Mouse (Mus musculus): Measurements from ENCODE around the gene Fads6. TPM values are rescaled to one million over a fixed set of nuclear protein-coding genes. Genes with fewer than 3 reads are reported as not detected.

Gene Fads6
- total and polyA plus RNA-seq, 3 experiments = 3.3 to 6.6 TPM; not detected in 1

- Histone ChIP-seq H3K4me1 (ENCODE audit: control insufficient read depth in 1 of 2, insufficient read depth in 2 of 2, low read length in 2 of 2) (no peaks in the 10 kb centered on the region), H3K27ac (ENCODE audit: control insufficient read depth, low read depth, low read length) (no peak overlapping the region), H3K9ac (ENCODE audit: control insufficient read depth, low read depth, low read length, poor library complexity, severe bottlenecking) (no peak overlapping the region), H3K79me2 (ENCODE audit: control insufficient read depth, insufficient read depth, low read length, poor library complexity) (no peaks in the 10 kb centered on the region), H3K4me3 (ENCODE audit: control insufficient read depth in 1 of 2, insufficient read depth in 1 of 2, low read depth in 2 of 2, low read length in 2 of 2) (no peak overlapping the region), H3K9me3 (replicated peaks; ENCODE audit: insufficient read depth, low read length) (no peaks in the 10 kb centered on the region), H3K27me3 (ENCODE audit: control insufficient read depth in 1 of 2, insufficient read depth in 2 of 2, low read length in 2 of 2) (no peaks in the 10 kb centered on the region), H3K36me3 (ENCODE audit: control insufficient read depth in 1 of 2, insufficient read depth in 2 of 2, low read length in 2 of 2) (no peaks in the 10 kb centered on the region; a peak in 1 of 4 replicates)
- no peak for TF ChIP-seq SMC3 (IDR thresholded peaks at IDR 0.05; ENCODE audit: low read depth, low read length)
- no peak for TF ChIP-seq ETS1 (IDR thresholded peaks at IDR 0.05; ENCODE audit: low read depth, low read length)
- no peak for TF ChIP-seq ZMIZ1 (IDR thresholded peaks at IDR 0.05; ENCODE audit: low read depth, low read length)
- no peak for TF ChIP-seq KAT2A (conservative IDR thresholded peaks at IDR 0.05; ENCODE audit: low read depth, low read length)
- no peak for TF ChIP-seq TAL1 (IDR thresholded peaks at IDR 0.05; ENCODE audit: low read length)
- TF ChIP-seq CHD2 (IDR thresholded peaks at IDR 0.05; ENCODE audit: low read length) = no peak
- TF ChIP-seq SIN3A (IDR thresholded peaks at IDR 0.05; ENCODE audit: low read length) = no peak
- no peak for TF ChIP-seq ZNF384 (IDR thresholded peaks at IDR 0.05; ENCODE audit: low read depth, low read length)
- no peak for TF ChIP-seq RAD21 (IDR thresholded peaks at IDR 0.05; ENCODE audit: low read depth, low read length)
- no peak for TF ChIP-seq USF1 (IDR thresholded peaks at IDR 0.05; ENCODE audit: low read depth, low read length)
- TF ChIP-seq RCOR1 (IDR thresholded peaks at IDR 0.05; ENCODE audit: low read depth, low read length) = no peak
- TF ChIP-seq HCFC1 (IDR thresholded peaks at IDR 0.05; ENCODE audit: low read depth, low read length) = no peak
- no peak for TF ChIP-seq MYC (IDR thresholded peaks at IDR 0.05; ENCODE audit: low read depth, low read length)
- TF ChIP-seq MAFK (IDR thresholded peaks at IDR 0.05; ENCODE audit: borderline replicate concordance, low read depth, low read length) = no peak
- DNase-seq (ENCODE audit: low read depth, low spot score) = no peak
Measured at GRCm38 (mm10) chr11:115232889-115233288, 64.6 kb downstream of the Fads6 start.

GRCm38 (mm10) chr11:115231924-115232323, 65.5 kb downstream of the Fads6 start:
- no peak for DNase-seq (ENCODE audit: low read depth, low spot score)
- no peaks in the 10 kb centered on the region for H3K79me2 ChIP-seq (ENCODE audit: control insufficient read depth, insufficient read depth, low read length, poor library complexity)
- H3K4me1 ChIP-seq (ENCODE audit: control insufficient read depth in 1 of 2, insufficient read depth in 2 of 2, low read length in 2 of 2) = no peaks in the 10 kb centered on the region
- H3K9ac ChIP-seq (ENCODE audit: control insufficient read depth, low read depth, low read length, poor library complexity, severe bottlenecking) = no peak overlapping the region
- TF ChIP-seq MAX (IDR thresholded peaks at IDR 0.05; ENCODE audit: low read length) (no peak), CTCF (IDR thresholded peaks at IDR 0.05 in 2 of 3, conservative IDR thresholded peaks at IDR 0.05 in 1 of 3; ENCODE audit: control insufficient read depth in 1 of 3, insufficient read depth in 1 of 3, low read depth in 2 of 3, low read length in 3 of 3, poor library complexity in 1 of 3, severe bottlenecking in 1 of 3) (no peak), CHD2 (IDR thresholded peaks at IDR 0.05; ENCODE audit: low read length) (no peak), ZMIZ1 (IDR thresholded peaks at IDR 0.05; ENCODE audit: low read depth, low read length) (no peak), MAZ (IDR thresholded peaks at IDR 0.05; ENCODE audit: low read depth, low read length) (no peak), USF2 (IDR thresholded peaks at IDR 0.05; ENCODE audit: borderline replicate concordance in 1 of 2, insufficient read depth in 1 of 2, low read depth in 1 of 2, low read length in 2 of 2) (no peak), SIN3A (IDR thresholded peaks at IDR 0.05; ENCODE audit: low read length) (no peak), ETS1 (IDR thresholded peaks at IDR 0.05; ENCODE audit: low read depth, low read length) (no peak)
- H3K9me3 ChIP-seq (replicated peaks; ENCODE audit: insufficient read depth, low read length) = no peaks in the 10 kb centered on the region
- no peak overlapping the region for H3K27ac ChIP-seq (ENCODE audit: control insufficient read depth, low read depth, low read length)
- no peaks in the 10 kb centered on the region for H3K27me3 ChIP-seq (ENCODE audit: control insufficient read depth in 1 of 2, insufficient read depth in 2 of 2, low read length in 2 of 2)
- H3K36me3 ChIP-seq (ENCODE audit: control insufficient read depth in 1 of 2, insufficient read depth in 2 of 2, low read length in 2 of 2) = no peaks in the 10 kb centered on the region; a peak in 1 of 4 replicates
- no peak overlapping the region for H3K4me3 ChIP-seq (ENCODE audit: control insufficient read depth in 1 of 2, insufficient read depth in 1 of 2, low read depth in 2 of 2, low read length in 2 of 2)
